Mouse (Mus musculus) E14TG2a.4 (cell line): ENCODE results near the gene Fam169a.

Source experiments
- CTCF ChIP-seq: conservative IDR thresholded peaks from 2 replicates; pipeline ENCODE4 v1.5.1; 2014; ENCODE audit warnings: low read length
- NANOG ChIP-seq: IDR thresholded peaks from 2 replicates; pipeline ENCODE4 v1.6.1; 2014; ENCODE audit warnings: borderline replicate concordance, low read length, mixed read lengths
- POU5F1 ChIP-seq: IDR thresholded peaks from 2 replicates; pipeline ENCODE4 v1.6.1; 2014; ENCODE audit warnings: low read length, borderline replicate concordance

- no peak for TF ChIP-seq CTCF
- TF ChIP-seq POU5F1: no peak
- TF ChIP-seq NANOG: no peak
Measured at GRCm38 (mm10) chr13:97053844-97054243, 13.2 kb upstream of the Fam169a start.
